Mouse (Mus musculus): ENCODE data around the gene Echdc3.

Gene Echdc3

GRCm38 (mm10) chr2:6220141-6220805 lies 7.4 kb upstream of the Echdc3 start:
- DNase-seq (ENCODE audit: low spot score), result peak; percentile 86

DNA sequence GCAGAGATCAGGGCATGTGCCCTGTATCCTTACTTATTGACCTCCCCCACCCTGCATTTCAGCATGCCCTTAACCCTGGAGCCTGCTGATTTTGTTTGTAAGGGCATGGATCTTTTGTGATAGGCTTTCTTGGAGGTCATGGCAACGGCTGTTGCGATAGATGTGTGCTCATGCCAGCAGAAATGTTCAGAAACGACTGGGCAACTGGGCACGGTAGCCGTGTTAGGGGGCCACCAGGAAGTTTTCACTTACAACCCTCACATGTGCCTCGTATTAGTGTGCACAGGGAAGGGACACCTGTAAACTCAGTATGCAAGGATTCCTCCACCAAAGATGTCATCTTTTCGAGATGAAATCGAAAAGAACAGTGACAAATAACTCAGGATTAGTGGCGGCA lies 508 bp downstream of the Echdc3 start:
- no peak for DNase-seq (ENCODE audit: low spot score)

GRCm38 (mm10) chr2:6210840-6211239 lies 2.0 kb downstream of the Echdc3 start:
- no peak for DNase-seq (ENCODE audit: low spot score)

DNA sequence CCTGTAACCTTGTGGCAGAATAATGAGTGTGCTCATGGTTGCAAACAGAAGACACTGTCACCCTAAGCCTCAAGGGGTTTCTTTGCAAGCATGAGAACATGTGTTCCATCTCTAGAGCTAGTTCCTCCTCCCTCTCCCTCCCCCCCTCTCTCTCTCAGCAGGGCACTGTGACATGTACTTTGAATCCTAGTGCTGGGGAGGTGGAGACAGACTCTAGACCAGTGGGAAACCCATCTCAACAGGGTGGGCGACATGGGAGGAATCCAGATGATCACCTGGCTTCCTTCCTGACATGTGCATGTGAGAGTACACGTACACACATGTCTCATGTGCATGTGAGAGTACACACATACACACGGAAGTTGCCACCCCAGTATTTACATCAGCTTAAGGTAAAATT lies 3.1 kb downstream of the Echdc3 start:
- no peak for DNase-seq (ENCODE audit: low spot score)

GRCm38 (mm10) chr2:6209116-6209515 lies 3.7 kb downstream of the Echdc3 start:
- no peak for DNase-seq (ENCODE audit: low spot score)

- no peak for DNase-seq (ENCODE audit: low spot score)
Measured at GRCm38 (mm10) chr2:6207736-6208135, 5.1 kb downstream of the Echdc3 start.

DNA sequence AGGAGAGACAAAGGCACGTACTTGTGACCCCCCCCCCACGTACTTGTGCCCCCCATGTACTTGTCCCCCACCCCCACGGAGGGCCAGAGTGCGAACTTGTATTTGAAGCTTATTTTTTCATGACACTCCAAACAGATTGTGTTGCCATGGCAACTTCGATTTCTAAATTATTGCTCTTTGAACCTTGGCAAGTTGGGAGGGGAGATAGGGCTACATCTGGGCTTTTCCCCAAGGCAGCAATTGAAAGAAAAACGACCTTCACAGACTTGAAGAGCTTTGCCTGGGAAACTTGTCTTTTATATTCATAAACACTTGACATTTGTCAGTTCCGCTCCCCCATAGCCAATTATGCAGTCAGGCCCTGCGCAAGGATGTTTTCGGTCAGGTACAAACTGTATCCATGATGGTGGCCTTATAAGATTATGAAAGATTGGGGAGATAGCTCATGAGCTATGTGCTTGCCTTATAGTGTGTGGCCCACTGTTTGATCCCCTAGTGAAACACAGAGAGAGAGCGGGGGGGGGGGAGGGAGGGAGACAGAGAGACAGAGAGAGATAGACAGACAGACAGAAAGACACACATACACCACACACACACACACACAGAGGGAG lies 16.4 kb downstream of the Echdc3 start:
- DNase-seq (ENCODE audit: low spot score), result peak; percentile 39

DNA sequence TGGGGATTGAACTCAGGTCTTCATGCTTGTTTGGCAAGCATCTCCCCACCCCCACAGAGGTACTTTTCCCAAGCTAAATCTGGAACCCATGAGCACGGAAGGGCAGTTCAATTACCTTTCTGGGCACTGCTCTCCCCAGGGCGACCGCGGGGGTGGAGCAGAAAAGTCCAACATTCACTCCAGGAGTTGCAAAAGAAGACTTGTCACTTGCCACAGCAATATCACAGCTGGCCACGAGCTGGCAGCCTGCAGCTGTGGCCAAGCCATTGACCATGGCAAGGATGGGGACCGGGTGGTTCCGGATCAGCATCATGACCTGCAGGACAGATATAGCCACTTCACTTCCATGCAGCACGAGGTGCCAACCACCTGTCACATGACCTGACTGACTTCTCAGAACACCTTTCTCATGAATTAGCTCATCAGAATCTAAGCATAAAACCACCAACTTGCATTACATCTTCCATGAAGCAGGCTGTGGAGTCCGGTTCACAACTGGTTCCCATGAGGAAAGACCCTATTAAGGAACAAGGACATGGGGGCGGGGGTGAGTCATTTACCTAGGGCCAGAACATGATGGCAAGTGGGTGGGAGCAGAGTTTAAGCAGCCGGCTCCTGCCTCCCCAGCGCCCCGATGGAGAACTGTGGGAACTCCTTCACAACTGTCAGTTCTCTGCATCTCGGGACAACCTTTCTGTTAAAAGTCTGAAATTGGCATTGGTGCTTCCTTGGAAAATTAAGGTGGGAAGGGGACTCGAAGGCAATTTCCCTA lies 17.2 kb downstream of the Echdc3 start:
- no peak for DNase-seq (ENCODE audit: low spot score)

GRCm38 (mm10) chr2:6194497-6194896 lies 18.3 kb downstream of the Echdc3 start:
- DNase-seq (ENCODE audit: low spot score), result no peak

GRCm38 (mm10) chr2:6193591-6193973 lies 19.3 kb downstream of the Echdc3 start:
- no peak for DNase-seq (ENCODE audit: low spot score)

- peak; percentile 86 for DNase-seq (ENCODE audit: low spot score)
Measured at GRCm38 (mm10) chr2:6192820-6193590, 19.8 kb downstream of the Echdc3 start.

DNA sequence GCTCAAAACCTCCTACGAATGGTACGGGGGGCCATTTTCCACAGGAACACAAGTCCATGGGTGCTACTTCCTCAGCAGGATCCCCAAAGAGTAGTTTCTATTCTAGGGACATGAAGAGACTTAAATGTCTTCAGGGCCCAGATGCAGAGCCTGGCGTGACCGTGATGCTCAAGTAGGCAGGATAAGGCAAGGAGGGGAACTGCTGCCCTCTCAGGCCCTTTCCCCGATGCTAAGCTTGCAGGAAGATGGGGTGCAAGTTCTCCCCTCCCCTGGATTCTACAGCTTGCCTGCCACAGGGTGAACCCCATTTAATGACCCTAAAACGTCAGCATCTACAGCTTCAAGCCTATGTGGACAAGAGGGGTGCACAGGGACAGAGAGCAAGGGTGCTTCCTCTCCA lies 22.8 kb downstream of the Echdc3 start:
- DNase-seq (ENCODE audit: low spot score), result no peak

- no peak for DNase-seq (ENCODE audit: low spot score)
Measured at GRCm38 (mm10) chr2:6189675-6189998, 23.2 kb downstream of the Echdc3 start.

DNA sequence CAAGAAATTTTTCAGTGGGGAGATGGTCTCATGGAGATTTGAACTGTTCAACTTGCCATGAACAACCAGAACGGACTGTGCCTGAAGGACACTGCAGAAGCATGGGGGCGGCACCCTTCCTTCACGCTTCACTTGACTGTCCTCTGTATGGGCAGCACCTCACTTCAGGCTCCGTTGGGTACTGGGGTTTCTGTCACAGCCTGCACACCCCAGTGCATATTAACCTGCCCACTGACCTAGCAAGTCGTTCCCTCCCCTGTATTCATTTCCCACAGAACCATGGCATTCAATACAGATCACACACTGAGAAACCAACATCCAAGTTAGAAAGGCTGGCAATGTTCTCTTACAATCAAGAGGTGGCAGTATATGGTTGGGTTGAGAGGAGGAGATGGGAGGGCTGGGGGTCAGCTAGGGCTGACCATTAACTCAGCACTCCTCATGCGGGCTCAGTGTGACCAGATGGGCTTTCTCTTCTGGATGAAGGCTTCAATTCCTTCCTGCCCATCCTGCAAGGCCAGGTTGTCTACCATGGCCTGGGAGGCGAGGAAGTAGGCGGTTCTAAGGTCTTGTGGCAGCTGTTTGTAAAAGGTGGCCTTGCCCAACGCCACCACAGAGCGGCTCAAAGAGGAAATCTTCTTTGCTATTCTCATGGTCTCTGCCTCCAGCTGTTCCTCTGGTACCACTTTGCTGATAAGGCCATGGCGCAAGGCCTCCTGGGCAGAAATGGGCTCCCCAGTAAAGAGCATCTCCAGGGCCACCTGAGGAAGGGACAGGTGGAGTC lies 23.8 kb downstream of the Echdc3 start:
- DNase-seq (ENCODE audit: low spot score), result no peak

- DNase-seq (ENCODE audit: low spot score), result no peak
Measured at GRCm38 (mm10) chr2:6187418-6187817, 25.4 kb downstream of the Echdc3 start.

- DNase-seq (ENCODE audit: low spot score), result no peak
Measured at GRCm38 (mm10) chr2:6186913-6187312, 25.9 kb downstream of the Echdc3 start.

DNA sequence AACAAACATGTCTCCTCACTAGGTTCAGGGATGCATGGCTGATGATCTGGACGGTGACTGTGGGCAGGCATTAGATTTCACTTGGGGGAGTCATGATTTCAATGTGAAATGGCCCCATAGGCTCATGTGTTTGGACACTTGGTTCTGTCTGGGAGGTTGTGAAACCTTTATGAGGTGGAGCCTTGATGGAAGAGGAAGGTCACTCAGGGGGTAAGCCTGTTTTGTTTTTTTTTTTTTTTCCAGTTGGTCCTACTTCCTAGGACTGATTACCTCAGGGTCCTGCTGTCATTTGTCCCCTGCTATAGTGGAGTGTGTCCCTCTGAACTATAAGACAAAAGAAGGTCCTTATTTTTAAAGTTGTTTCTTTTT lies 33.1 kb downstream of the Echdc3 start:
- DNase-seq (ENCODE audit: low spot score), result no peak

DNA sequence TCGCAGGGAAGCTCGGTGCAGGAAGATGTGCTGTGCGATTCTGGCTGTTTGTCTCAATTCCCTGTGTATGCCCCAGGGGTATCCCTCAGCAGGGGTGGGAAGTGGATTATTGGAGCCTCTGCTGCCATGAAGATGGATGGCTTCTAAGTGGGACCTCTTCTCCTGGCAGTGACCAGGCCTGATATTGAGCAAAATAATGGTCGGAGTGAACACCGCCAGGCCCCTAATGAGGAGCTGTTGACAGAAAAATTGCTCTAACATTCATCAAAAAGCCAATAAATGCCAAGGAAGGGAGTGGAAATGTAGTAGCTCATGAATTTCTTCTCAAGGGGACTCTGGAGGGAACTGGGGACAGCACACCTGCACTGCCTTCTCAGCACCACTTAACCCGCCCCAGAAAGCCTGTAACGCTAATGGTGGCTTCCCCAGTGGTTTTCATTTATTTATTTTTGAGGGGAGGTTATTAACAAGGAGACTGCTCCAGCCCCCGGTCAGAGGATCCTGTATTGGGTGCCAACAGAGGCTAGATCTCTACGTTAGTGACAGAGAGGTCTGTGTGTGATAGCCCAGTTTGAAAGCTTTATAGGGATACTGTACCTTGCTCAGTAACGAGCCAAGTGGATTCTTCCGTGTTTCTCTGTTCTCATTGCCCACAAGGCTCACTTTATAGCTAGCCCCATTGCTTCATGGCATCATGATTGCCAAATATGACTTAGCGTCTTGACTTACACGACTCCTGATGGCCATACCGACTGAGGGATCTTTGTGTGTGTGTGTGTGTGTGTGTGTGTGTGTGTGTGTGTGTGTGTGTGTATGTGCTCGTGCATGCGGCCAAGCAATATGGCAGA lies 33.7 kb downstream of the Echdc3 start:
- peak; percentile 43 for DNase-seq (ENCODE audit: low spot score)

GRCm38 (mm10) chr2:6173013-6173412 lies 39.8 kb downstream of the Echdc3 start:
- no peak for DNase-seq (ENCODE audit: low spot score)

- no peak for DNase-seq (ENCODE audit: low spot score)
Measured at GRCm38 (mm10) chr2:6168560-6168959, 44.3 kb downstream of the Echdc3 start.

Measured in embryo, embryonic 10 days (tissue).